Mouse (Mus musculus) neural tube, embryonic 12.5 days (tissue): ENCODE data around the gene Clock. TPM values are rescaled to one million over a fixed set of nuclear protein-coding genes. Genes with fewer than 3 reads are reported as not detected.
A peak's percentile ranks its signal among the peaks of the same experiment; 100 is the strongest.

Experiments used
- ATAC-seq: fragments of 200-750 bp; cut with Nextera tagmentation; 2 replicates; pipeline ENCODE4 v1.8.0; 2017; ENCODE audit warnings: low read depth, mild to moderate bottlenecking, moderate TSS enrichment, moderate library complexity; ENCODE audit not compliant: low FRiP score
- H3K27ac ChIP-seq: fragments of 300-500 bp; sonication (generic); 2 replicates; pipeline ENCODE4 v1.5.1; 2016
- H3K27me3 ChIP-seq: fragments of 300-500 bp; sonication (generic); replicated peaks from 2 replicates; pipeline ENCODE4 v1.6.1; 2016; ENCODE audit warnings: mild to moderate bottlenecking
- H3K36me3 ChIP-seq: fragments of 300-500 bp; sonication (generic); 2 replicates; pipeline ENCODE4 v1.6.1; 2016; ENCODE audit warnings: mild to moderate bottlenecking
- H3K4me1 ChIP-seq: fragments of 300-500 bp; sonication (generic); 2 replicates; pipeline ENCODE4 v1.6.1; 2016
- H3K4me2 ChIP-seq: fragments of 300-500 bp; sonication (generic); replicated peaks from 2 replicates; pipeline ENCODE4 v1.6.1; 2016; ENCODE audit warnings: mild to moderate bottlenecking
- H3K4me3 ChIP-seq: fragments of 300-500 bp; sonication (generic); 2 replicates; pipeline ENCODE4 v1.5.1; 2016
- H3K9ac ChIP-seq: fragments of 300-500 bp; sonication (generic); 2 replicates; pipeline ENCODE4 v1.6.1; 2016; ENCODE audit warnings: mild to moderate bottlenecking
- H3K9me3 ChIP-seq: fragments of 300-500 bp; sonication (generic); 2 replicates; pipeline ENCODE4 v1.6.1; 2016; ENCODE audit warnings: mild to moderate bottlenecking
- WGBS: fragments of 180-500 bp; shearing (Covaris S2); methylation state at CpG from one replicate; pipeline ENCODE4 v1.1.7; 2016; 5-methylcytosine and 5-hydroxymethylcytosine counted together
- polyA plus RNA-seq: library from polyadenylated mRNA; unstranded; fragments of >200 nt; fragmentation: Nextera tagmentation; extraction: Ambion mirVana; gene quantifications from 2 replicates; pipeline ENCODE4 v1.2.1, GENCODE M21; 2016

The Clock gene
- polyA plus RNA-seq, 1 experiment from 2014 or later: 14.5 TPM

DNA sequence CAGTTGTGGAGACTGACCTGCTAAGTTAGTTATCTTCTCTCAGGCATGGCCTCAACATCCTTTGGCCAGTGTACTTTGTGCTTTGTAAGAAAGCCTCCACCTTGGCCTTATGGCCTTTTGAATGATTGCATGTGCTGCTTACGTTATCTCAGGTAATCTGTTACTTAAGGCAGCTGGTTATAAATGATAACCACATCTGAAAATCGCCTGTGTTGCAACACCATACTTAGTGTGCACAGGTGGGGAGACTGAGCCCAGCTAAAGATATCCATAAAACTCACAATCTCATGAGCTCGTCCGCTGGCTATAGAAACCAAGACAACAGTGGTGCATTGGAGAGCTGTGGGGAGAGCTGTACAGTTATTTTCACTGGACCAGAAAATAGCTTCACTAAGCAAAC is 114.0 kb downstream of the Clock start:
- Histone ChIP-seq H3K36me3 (peaks cover 11% of the 10 kb centered on the region; the same call in 1 of the 2 replicates), H3K4me3 (no peak overlapping the region), H3K4me1 (peaks cover 7% of the 10 kb centered on the region), H3K27me3 (no peaks in the 10 kb centered on the region), H3K4me2 (no peak overlapping the region), H3K9me3 (no peaks in the 10 kb centered on the region), H3K27ac (no peak overlapping the region), H3K9ac (no peak overlapping the region)
- WGBS: 90% methylated on average over 4 of the region's 4 CpGs
- ATAC-seq: no peak

DNA sequence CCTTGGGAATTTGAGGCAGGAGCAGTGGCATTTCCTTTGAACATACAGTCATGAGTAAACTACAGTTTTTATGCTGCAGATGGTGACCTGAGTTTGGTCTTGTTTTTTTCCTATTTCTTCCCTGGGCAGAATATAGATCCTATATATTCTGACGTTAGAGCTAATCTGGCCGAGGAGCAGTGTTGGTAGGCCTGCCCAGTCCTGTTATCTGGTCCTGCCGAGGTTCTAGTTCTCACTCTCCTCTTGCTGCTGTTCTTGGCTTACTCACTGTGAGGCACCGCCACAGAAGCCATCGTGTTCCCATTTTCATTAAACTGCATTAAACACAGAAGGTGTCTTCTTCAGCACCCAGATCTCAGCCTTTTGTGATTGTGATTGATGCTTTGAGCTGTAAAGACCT is 116.7 kb downstream of the Clock start:
- Histone ChIP-seq H3K27me3 (no peaks in the 10 kb centered on the region), H3K9ac (no peak overlapping the region), H3K9me3 (no peaks in the 10 kb centered on the region), H3K4me1 (peaks cover 14% of the 10 kb centered on the region), H3K27ac (no peak overlapping the region), H3K36me3 (0 out of 2 replicates have a peak, but pooled peaks cover 5% of the 10 kb centered on the region), H3K4me3 (no peak overlapping the region), H3K4me2 (no peak overlapping the region)
- no peak for ATAC-seq
- WGBS: 90% methylated on average over 5 of the region's 5 CpGs

GRCm38 (mm10) chr5:76184286-76185080 is 120.1 kb downstream of the Clock start:
- H3K4me1 ChIP-seq: peaks cover 14% of the 10 kb centered on the region
- peak overlapping the region; percentile 78 for H3K4me2 ChIP-seq
- H3K27ac ChIP-seq: peak overlapping the region; percentile 95
- 5% methylated on average over 38 of the region's 38 CpGs for WGBS
- no peaks in the 10 kb centered on the region for H3K36me3 ChIP-seq
- no peaks in the 10 kb centered on the region for H3K9me3 ChIP-seq
- peak; percentile 93 for ATAC-seq
- peak overlapping the region; percentile 97 for H3K9ac ChIP-seq
- H3K27me3 ChIP-seq: no peaks in the 10 kb centered on the region
- H3K4me3 ChIP-seq: peak overlapping the region; percentile 95

GRCm38 (mm10) chr5:76183750-76184261 is 120.8 kb downstream of the Clock start, which contains the start of gene Tmem165:
Gene Tmem165, plus strand, starts transcription at chr5:76183880.
- peak; percentile 97 for ATAC-seq
- H3K9me3 ChIP-seq: no peaks in the 10 kb centered on the region
- under 1% methylated on average over 61 of the region's 62 CpGs for WGBS
- peaks cover 14% of the 10 kb centered on the region for H3K4me1 ChIP-seq
- no peaks in the 10 kb centered on the region for H3K27me3 ChIP-seq
- no peaks in the 10 kb centered on the region for H3K36me3 ChIP-seq
- peak within 1 kb of the TSS; percentile 97 for H3K9ac ChIP-seq
- H3K4me2 ChIP-seq: peak within 1 kb of the TSS; percentile 78
- H3K4me3 ChIP-seq: peak within 1 kb of the TSS; percentile 95
- peak within 1 kb of the TSS; percentile 95 for H3K27ac ChIP-seq

GRCm38 (mm10) chr5:76183043-76183749 is 121.4 kb downstream of the Clock start:
- ATAC-seq: no peak
- no peaks in the 10 kb centered on the region for H3K27me3 ChIP-seq
- peak overlapping the region; percentile 97 for H3K9ac ChIP-seq
- WGBS: 44% methylated on average over 17 of the region's 17 CpGs
- H3K4me1 ChIP-seq: peaks cover 14% of the 10 kb centered on the region
- H3K36me3 ChIP-seq: no peaks in the 10 kb centered on the region
- peak overlapping the region; percentile 95 for H3K4me3 ChIP-seq
- H3K9me3 ChIP-seq: no peaks in the 10 kb centered on the region
- peak overlapping the region; percentile 78 for H3K4me2 ChIP-seq
- peak overlapping the region; percentile 95; the same call in 1 of the 2 replicates for H3K27ac ChIP-seq

DNA sequence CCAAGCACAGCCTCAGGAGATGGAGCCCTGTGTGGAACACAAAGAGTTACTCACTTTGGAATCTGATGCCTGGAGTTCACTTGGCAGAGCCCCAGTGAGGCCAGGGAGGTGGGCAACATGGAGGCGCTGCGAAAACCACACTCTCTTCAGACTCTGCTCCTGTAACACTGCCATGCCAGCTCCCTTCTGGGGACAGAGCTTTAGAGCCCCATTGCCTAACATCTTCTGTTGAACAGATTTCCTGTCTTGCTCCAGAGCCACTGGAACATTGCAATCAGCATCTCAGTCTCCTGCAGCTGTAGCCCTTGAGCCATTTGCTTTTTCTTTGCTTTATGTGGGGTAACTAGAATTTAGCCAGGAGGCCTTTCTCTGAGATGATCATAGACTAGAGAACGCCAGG is 122.3 kb downstream of the Clock start:
- Histone ChIP-seq H3K4me3 (no peak overlapping the region), H3K9ac (no peak overlapping the region), H3K4me1 (peaks cover 14% of the 10 kb centered on the region), H3K27me3 (no peaks in the 10 kb centered on the region), H3K27ac (no peak overlapping the region), H3K9me3 (no peaks in the 10 kb centered on the region), H3K36me3 (no peaks in the 10 kb centered on the region), H3K4me2 (no peak overlapping the region)
- no peak for ATAC-seq
- WGBS: 81% methylated on average over 3 of the region's 3 CpGs

DNA sequence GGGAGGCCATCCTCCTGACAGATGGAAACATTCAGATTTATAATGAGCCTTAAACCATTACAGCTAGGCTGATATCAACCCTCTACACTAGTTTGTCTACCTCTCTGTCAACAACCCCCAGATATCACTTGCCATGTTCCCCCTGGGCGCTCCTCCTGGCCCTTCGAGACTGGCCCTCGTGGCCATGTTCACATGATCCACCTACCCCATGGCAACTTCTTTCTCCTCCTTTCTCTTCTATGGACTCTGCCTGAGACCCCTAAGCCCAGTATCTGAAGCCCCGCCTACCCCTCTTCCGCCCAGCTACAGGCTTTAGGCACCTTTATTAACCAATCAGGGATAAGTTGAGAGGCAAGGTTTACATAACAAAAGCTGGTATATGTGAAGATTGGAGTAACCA is 124.8 kb downstream of the Clock start:
- H3K9ac ChIP-seq: no peak overlapping the region
- ATAC-seq: no peak
- no peak overlapping the region for H3K4me2 ChIP-seq
- no peaks in the 10 kb centered on the region for H3K27me3 ChIP-seq
- 85% methylated on average over 5 of the region's 5 CpGs for WGBS
- no peaks in the 10 kb centered on the region for H3K9me3 ChIP-seq
- no peaks in the 10 kb centered on the region for H3K4me1 ChIP-seq
- no peak overlapping the region for H3K27ac ChIP-seq
- no peaks in the 10 kb centered on the region for H3K36me3 ChIP-seq
- H3K4me3 ChIP-seq: no peak overlapping the region

DNA sequence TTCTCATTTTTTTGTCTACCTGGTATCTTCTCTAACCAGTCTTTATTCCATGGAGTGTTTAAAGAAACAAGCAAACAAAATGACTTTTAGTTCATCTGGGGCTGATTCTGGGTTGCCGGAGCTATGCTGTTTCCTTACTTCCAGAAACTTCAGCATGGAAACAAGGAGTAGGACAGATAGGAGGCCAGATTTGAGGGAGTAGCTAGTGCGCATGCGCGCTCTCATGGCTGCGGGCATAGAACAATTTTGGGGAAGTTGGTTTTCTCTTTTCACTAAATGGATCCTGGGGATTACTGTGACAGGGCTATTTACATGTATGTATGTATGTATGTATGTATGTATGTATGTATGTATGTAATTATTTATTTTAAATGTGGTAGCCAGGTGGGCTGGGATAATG is 125.4 kb downstream of the Clock start:
- Histone ChIP-seq H3K9ac (no peak overlapping the region), H3K4me1 (no peaks in the 10 kb centered on the region), H3K36me3 (no peaks in the 10 kb centered on the region), H3K27me3 (no peaks in the 10 kb centered on the region), H3K27ac (no peak overlapping the region), H3K4me2 (no peak overlapping the region), H3K4me3 (no peak overlapping the region), H3K9me3 (no peaks in the 10 kb centered on the region)
- 96% methylated on average over 5 of the region's 5 CpGs for WGBS
- no peak for ATAC-seq

DNA sequence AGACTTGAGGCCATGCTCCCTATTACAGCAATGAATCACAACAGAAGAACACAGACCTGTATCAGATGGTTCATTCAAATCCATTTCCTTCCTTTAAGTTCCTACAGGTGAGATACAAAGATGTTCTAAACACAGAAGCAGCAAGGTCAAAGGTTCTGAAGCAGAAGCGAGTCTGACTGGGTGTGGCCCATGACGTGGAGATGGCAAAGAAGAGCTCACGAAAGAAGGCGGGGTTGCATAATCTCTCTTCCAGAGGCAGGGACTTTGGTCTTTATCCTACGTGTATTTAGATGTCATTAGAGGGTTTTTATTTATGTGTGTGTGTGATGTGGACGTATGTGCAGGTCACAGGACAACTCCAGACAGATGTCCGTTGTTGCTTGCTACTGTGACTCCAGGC is 126.9 kb downstream of the Clock start:
- no peak overlapping the region for H3K9ac ChIP-seq
- no peaks in the 10 kb centered on the region for H3K4me1 ChIP-seq
- 83% methylated on average over 7 of the region's 7 CpGs for WGBS
- no peak for ATAC-seq
- H3K27ac ChIP-seq: no peak overlapping the region
- no peaks in the 10 kb centered on the region for H3K27me3 ChIP-seq
- H3K4me2 ChIP-seq: no peak overlapping the region
- H3K36me3 ChIP-seq: no peaks in the 10 kb centered on the region
- no peak overlapping the region for H3K4me3 ChIP-seq
- no peaks in the 10 kb centered on the region for H3K9me3 ChIP-seq

DNA sequence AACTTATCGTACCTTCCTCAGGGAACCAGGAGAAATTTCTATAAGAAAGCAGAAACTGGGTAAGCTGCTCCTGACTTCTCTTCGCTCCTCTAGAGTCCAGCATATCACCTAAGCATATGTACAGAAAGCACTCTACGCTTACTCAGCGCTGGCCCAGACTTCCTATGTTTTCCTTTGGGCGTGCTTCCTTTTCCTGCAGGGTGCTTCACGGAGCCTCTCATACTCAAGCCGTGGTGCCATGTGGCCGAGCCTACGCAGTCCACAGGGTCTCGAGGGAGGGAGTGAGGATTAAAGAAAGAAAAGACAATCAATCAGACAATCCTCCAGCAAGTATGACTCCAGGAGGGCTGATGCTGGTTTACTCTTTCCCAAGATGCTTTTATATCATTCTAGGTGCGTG is 127.8 kb downstream of the Clock start:
- Histone ChIP-seq H3K27ac (no peak overlapping the region), H3K4me3 (no peak overlapping the region)
- WGBS: 71% methylated on average over 11 of the region's 11 CpGs

DNA sequence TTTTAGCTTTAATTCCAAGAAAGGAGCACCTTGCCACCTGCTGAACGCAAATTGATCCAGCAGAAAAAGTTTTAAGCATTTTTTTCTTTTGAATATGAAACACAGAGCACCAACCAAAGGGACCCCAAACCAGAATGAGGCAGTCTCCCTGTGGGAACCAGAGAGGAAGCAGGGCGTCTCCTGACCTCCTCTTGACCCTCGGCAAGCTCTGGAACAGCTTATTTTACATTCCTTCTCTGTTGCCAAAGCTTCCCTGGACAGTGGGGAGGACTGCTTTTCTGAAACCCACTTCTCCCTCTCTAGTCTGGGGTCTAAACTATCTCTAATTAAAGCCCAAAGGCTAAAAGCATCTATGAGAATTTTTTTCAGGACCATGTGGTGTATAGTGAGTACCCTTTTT is 128.2 kb downstream of the Clock start:
- H3K27ac ChIP-seq: no peak overlapping the region
- H3K36me3 ChIP-seq: no peaks in the 10 kb centered on the region
- no peaks in the 10 kb centered on the region for H3K27me3 ChIP-seq
- no peak for ATAC-seq
- H3K4me2 ChIP-seq: no peak overlapping the region
- H3K4me1 ChIP-seq: no peaks in the 10 kb centered on the region
- H3K4me3 ChIP-seq: no peak overlapping the region
- 43% methylated on average over 3 of the region's 3 CpGs for WGBS
- H3K9me3 ChIP-seq: no peaks in the 10 kb centered on the region
- no peak overlapping the region for H3K9ac ChIP-seq

More for the DNA sequence above, 127.8 kb downstream of the Clock start:
- Histone ChIP-seq H3K9me3 (no peaks in the 10 kb centered on the region), H3K4me2 (no peak overlapping the region), H3K4me1 (no peaks in the 10 kb centered on the region), H3K9ac (no peak overlapping the region), H3K27me3 (no peaks in the 10 kb centered on the region), H3K36me3 (no peaks in the 10 kb centered on the region)
- no peak for ATAC-seq

DNA sequence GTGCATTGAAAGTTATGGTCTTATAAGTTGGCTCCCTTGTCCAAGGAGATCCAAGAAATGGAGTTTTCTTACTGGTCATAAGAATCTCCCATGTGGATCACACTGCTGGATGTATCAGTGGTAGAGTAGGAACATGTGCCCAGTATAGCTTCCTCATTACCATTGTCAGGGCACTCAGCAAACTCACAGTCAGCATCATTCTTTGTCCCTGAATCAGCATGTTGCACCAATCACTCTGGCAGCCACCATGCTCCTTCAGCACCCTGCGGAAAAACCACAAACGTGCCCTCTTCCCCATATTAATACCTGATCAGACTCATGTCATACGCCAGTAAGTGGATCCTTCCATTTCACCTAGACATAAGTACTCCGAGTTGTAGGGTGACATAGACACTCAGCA is 129.5 kb downstream of the Clock start:
- Histone ChIP-seq H3K9ac (no peak overlapping the region), H3K27ac (no peak overlapping the region), H3K4me1 (no peaks in the 10 kb centered on the region), H3K4me2 (no peak overlapping the region), H3K9me3 (no peaks in the 10 kb centered on the region), H3K4me3 (no peak overlapping the region), H3K36me3 (no peaks in the 10 kb centered on the region), H3K27me3 (no peaks in the 10 kb centered on the region)
- ATAC-seq: no peak
- 92% methylated on average over 4 of the region's 4 CpGs for WGBS
